Mouse (Mus musculus): Measurements from ENCODE around the gene Slamf1.

DNA sequence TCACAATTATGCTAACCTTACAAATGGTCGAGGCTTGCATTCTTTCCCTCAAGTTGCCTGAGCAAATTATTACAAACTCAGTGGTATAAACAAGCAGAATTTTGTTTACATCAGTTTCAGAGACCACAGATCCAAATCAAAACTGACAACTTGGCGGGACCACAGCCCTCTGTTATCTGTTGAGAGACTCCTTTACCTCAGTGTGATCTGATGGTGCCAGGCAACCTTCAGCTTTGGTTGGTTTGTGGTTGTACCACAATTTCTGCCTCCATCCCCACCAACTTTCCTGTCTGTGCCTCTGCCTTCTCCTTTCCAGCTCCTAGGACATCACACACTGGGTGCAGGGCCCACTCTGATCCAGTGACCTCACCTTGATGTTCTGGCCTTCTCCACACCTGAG, 29.3 kb downstream of the Slamf1 start:
- TF ChIP-seq CTCF (IDR thresholded peaks at IDR 0.05; ENCODE audit: borderline replicate concordance, extremely low read depth, insufficient read depth, insufficient read length): no peak
- TF ChIP-seq POLR2A (IDR thresholded peaks at IDR 0.05; ENCODE audit: borderline replicate concordance, extremely low read depth, insufficient read depth, insufficient read length, poor library complexity, severe bottlenecking): no peak

Data from brain, embryonic 14.5 days (tissue).